Mouse (Mus musculus) thymus, postnatal 0 days (tissue): Measurements from ENCODE around the gene Ssu72. TPM values are rescaled to one million over a fixed set of nuclear protein-coding genes. Genes with fewer than 3 reads are reported as not detected.

Experiments
- DNase-seq: peaks from one replicate; pipeline ENCODE4 v3.0.0-alpha.2; 2015; ENCODE audit warnings: low spot score
- polyA plus RNA-seq: library from polyadenylated mRNA; unstranded; fragments of >200 nt; fragmentation: Nextera tagmentation; extraction: Ambion mirVana; gene quantifications from 2 replicates; pipeline ENCODE4 v1.2.1, GENCODE M21; 2015

Gene Ssu72
- polyA plus RNA-seq, 1 experiment from 2014 or later, result 202 TPM

DNA sequence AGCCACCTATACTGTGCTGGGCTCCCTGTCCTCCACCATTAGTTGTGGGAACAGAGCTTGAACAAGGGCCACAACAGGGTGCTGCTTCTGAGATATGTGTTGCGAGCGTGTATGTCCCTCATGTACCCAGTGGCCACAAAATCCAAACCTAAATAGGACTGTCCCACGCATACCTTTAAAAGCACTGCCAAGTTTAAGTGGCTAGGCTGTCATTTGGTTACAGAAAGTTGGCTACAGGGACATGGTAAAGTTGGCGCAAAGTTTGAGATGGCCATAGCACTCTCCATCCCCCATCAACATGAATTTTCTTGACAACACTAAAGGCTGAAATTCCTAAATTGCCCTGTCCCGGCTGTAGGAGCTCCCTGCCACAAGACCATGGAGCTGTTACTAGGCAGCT lies 40.5 kb downstream of the Ssu72 start:
- DNase-seq, result no peak

- no peak for DNase-seq
These were observed 41.5 kb downstream of the Ssu72 start for GRCm38 (mm10) chr4:155746036-155746548.

- DNase-seq, result no peak
These were observed 42.2 kb downstream of the Ssu72 start for GRCm38 (mm10) chr4:155746575-155747490.

DNA sequence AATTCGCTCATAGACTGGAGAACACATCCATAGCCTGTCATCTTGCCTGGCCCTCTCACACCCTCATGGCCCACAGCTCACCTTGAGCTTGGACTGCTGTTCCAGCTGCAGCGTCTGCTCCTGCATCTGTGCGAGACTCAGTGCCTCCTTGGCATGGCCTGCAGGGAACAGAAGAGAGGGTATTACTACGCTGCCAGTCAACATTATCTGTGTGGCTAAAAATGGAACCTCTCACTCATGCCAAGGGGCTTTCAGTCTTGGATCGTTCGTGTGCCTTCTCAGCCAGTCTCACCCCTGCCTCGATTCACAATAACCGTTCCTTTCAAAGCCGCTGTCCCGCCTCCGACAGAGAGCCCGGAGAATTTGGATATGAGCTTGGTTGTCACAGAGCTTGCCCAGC lies 52.4 kb downstream of the Ssu72 start:
- DNase-seq, result no peak

DNA sequence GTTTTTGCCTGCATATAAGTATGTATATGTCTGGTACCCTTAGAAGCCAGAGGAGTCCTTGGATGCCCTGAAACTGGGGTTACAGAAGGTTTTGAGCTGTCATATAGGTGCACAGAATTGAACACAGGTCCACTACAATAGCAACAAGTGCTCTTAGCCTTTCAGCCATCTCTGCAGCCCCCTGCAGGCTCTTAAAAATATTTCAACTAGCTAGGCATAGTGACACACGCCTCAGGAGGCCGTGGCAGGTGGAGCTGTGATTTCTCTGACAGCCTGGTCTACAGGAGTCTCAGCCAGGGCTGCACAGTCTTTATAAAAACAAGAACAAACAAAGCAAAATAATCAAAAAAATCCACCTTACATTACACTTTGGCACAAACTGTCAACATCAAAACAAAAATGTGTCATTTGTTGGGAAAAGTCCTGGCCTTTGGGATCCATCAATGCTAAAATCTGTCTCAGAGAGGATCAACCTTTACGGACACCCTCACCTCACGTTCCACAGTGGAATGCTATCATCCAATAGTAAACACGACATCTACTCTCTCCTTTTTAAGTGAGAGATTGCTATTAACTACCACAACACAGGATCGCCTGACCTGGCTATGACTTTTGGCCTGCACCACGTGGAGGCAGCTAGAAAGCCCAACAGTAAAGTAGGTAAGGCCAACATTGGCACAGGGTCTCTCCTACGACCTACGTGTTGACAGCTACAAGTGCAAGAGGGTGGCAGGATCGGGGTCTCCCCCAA lies 55.4 kb downstream of the Ssu72 start:
- peak; percentile 51 for DNase-seq

GRCm38 (mm10) chr4:155760613-155761355 lies 56.2 kb downstream of the Ssu72 start, which contains the start of gene Atad3a:
Atad3a (minus strand) TSS chr4:155761093.
- DNase-seq, result peak; percentile 94

DNA sequence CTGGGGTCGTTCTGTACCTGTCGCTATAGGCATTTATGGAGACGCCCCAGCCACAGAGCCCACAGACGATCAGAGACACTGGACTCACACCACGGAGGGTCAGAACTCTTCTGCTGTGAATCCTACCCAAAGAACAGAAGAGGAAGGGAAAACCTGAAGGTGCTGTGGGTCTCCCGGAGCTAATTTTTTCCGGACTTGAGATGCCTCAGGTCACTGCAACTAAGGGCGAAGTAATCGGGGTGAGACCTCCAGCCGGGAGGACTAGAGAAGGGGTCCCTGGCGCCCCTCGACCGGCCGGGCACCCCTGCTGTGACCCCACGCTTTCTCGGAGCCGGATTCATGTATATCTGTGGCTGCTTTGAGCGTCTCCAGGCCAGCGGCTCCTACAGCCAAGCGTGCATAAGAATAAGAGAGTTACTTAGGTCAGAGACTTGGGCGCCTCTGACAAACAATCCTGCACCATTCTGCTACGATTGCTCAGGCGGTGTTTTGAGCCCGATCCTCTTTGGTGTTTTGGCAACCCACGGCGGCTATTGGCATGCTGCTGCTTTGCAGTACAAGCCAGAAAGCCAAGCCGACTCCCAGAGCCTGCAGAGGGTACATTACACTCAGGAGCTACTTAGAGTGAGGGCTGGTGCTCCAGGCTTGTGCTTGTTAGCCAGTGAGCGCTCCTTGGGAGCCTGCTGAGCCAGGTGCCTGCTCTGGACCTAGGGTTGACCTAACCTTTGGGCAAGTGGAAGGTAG lies 56.9 kb downstream of the Ssu72 start:
- DNase-seq, result no peak

DNA sequence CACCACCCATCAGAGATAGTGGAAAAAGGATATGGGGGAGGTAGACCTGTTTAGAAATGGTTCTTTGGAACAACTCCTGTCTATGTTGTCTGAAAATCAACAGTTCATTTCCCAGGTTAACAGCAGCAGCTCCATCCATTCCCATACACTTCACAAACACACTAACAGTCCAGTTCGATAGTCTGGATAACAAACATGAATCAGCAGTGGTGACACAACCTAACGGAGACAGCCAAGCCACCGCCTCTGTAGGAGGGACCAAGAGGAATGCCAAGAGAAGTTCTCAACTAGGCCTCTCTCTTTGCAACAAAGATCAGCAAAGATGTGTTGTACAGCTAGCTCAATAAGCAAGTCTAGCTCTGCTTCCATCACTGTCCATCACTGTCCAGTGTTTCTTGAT lies 57.8 kb downstream of the Ssu72 start:
- DNase-seq, result no peak

GRCm38 (mm10) chr4:155769496-155769879 lies 64.9 kb downstream of the Ssu72 start:
- no peak for DNase-seq

DNA sequence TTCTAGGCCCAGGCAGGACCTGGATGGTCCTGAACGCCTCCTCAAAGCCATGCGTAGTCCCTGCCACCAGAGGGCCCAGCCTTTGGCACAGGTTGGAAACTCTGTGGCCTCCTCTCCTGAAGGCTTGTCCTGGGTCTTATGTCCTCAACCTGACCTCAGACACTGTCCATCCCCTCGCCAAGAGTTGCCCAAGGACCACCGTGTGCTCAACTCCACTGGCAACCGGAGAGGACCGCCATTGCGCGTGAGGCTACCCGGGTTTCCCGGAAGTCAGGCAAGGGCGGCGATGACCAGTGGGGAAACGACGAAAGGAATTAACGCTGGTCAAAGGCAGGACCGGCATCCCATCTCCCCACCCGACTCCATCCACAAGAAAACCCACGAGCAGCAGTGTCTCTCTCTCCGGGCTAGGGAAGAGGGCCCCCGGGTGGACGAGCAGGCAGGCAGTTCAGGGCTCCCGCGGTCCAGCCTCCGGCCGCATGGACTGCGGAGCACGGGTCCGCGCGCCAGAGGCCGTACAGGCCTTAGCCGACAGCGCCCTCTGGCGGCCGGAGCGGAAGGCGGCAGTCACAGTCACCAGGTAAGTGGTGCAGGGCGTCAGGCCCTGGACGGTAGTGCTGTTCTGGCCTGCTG lies 65.4 kb downstream of the Ssu72 start:
- DNase-seq, result peak; percentile 74

DNA sequence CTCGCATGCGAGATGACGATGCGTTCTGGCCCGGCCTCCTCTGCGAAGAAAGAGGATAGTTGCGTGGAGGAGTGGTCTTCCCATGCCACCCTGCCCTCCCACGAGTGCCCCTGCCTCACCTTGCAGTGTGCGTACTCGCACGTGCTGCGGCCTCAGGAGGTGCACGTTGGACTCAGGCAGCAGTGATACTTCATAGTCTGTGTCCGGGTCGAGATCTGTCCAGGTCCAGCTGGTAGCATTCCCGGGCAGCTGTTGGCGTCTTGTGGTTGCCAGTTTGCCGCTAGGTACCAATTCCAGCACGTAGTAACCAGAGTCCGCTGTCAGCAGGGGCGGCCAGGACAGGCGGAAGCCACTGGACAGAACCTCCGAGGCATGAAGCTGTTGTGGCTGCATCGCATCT lies 66.0 kb downstream of the Ssu72 start:
- DNase-seq, result no peak

DNA sequence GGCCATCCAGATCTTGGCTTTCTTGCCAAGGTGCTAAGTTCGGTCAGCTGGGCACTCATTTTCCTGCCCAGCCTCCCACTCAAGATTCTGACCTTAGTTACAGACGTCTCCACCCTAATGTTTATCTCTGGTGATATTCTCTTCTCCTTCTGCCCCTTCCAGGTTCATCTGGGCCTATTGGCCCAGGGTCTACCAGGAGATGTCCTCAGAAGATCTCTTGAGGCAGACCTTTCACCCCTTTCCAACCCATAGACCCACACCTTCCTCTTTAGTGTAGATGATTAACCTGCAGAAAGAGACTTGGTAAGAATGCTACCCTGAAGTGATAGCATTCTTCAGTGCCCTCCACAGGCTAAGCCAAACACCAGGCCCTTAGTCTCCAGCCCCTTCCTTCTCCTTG lies 67.1 kb downstream of the Ssu72 start:
- no peak for DNase-seq

- DNase-seq, result no peak
These were observed 68.2 kb downstream of the Ssu72 start for GRCm38 (mm10) chr4:155772786-155773185.

DNA sequence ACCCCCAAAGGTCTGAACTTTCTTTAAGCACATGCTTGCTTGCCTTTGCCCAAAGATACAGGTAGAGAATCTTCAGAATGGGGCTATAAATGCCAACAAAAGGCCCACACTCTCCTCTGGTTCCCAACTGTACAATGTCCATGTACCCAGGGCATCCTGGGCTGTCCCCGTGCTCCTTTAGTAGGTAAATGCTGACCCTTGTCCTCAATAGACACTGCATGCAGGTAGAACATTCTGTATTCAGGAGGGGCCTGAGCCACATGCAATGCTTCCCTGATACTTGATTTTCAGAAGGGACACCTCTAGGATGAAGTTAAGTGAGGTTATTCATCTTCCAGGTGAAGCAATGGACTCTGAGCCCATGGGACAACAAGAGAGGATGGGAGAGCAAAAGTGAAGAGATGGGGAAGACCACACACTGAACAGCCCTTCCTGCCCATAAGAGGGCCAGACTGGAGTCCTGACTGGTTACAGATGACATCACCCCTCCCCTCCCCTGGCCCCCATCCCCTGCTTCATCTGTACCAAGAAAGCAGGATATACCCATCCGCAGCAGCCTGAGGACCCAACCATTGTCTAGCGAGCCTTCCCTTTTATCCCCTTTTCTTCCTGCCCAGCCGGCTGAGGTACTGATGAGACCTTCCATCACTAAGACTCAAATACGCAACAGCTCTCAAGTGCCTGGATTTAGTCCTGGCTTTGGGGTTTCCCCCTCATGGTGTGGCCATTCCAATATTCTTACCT lies 68.9 kb downstream of the Ssu72 start:
- DNase-seq, result no peak

GRCm38 (mm10) chr4:155774280-155774754 lies 69.7 kb downstream of the Ssu72 start, which contains the start of gene Vwa1:
Vwa1 (minus strand) TSS chr4:155774698.
- peak; percentile 85 for DNase-seq

GRCm38 (mm10) chr4:155774971-155775740 lies 70.6 kb downstream of the Ssu72 start:
- no peak for DNase-seq

DNA sequence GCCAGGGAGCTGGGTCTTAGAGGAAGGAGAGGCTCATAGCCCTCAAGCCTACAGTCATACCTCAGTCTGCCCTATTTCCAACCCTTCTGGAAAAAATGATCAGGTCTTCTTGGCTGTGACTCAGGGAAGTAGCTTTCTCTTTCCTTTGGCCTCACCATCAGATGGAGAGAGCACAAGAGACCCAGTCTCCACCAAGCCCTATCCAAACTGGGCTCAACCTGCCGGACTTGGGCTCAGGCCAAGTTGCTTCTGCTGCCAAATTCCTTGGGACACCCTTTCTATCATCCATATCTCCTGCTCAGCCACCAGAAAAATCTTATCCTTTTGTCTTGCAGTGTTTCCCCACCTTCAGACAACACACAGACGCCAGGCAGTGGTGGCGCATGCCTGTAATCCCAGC lies 71.3 kb downstream of the Ssu72 start:
- no peak for DNase-seq

DNA sequence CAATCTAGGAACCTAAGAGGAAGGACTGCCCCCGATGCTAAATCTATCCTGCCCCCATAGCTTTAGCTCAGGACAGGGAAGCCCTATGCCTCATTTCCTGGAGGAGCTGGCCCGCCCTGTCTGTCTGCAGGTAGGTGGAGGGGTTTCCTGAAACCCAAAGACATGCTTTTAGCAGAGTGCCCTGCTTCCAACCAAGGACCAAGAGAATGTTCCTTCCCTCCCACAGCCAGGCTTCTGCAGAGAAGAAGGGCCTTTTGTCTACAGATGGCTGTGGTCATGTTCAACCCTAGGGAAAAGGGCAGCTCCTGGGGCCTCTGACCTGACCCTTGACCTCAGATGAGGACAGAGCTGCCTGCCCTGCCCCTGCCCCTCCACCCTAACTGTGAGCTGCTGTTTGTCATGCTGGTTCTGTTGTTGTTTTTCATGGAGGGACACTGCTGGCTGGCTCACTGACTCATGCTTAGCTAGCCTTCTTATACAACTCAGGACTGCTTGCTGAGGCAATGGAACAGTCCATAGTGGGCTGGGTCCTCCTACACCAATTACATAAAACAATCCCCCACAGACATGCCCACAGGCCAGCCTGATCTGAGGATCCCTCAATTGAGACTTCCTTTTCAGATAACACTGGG lies 72.2 kb downstream of the Ssu72 start:
- no peak for DNase-seq
